Mouse (Mus musculus): Measurements from ENCODE around the gene Fntb. TPM values are rescaled to one million over a fixed set of nuclear protein-coding genes. Genes with fewer than 3 reads are reported as not detected.

The Fntb gene
- polyA plus RNA-seq, 1 experiment from 2014 or later, result 26.0 TPM

DNA sequence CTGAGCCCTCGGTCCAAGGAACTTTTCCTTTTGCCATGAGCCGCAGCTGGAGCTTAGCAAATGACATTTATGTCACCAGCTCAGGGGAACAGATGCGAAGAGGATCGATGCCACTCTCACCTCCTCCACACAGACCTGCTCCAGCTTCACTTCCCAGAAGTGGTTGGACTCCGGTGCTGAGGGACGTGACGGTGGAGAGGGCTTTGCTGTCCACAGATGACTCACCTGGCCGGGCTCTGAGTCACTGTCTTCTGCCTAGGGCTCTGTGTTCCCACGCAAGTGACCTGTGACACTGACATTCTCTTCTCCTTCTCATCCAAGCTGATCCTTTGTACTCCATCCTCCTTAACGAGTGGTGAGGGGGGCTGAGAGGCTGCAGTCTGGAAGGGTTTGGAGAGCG lies 98.3 kb downstream of the Fntb start:
- Histone ChIP-seq H3K4me2 (ENCODE audit: low read depth, low read length) (no peak overlapping the region), H3K9me3 (replicated peaks; ENCODE audit: control insufficient read depth, low read length) (no peaks in the 10 kb centered on the region), H3K9ac (ENCODE audit: low read length) (no peak overlapping the region), H3K36me3 (ENCODE audit: control insufficient read depth, insufficient read depth) (peaks cover 3% of the 10 kb centered on the region; the same call in 1 of the 2 replicates), H3K4me1 (ENCODE audit: control insufficient read depth, insufficient read depth, low read length) (peaks cover 9% of the 10 kb centered on the region; the same call in 1 of the 2 replicates), H3K27ac (ENCODE audit: low read length) (no peak overlapping the region), H3K4me3 (ENCODE audit: low read length) (no peak overlapping the region), H3K27me3 (ENCODE audit: control insufficient read depth, insufficient read depth, low read length) (no peaks in the 10 kb centered on the region)
- 79% methylated on average over 11 of the region's 11 CpGs for WGBS
- ATAC-seq (replicated peaks; ENCODE audit: extremely low read depth, insufficient read depth, low FRiP score), result no peak

- 71% methylated on average over 13 of the region's 13 CpGs for WGBS
- Histone ChIP-seq H3K36me3 (ENCODE audit: control insufficient read depth, insufficient read depth) (peaks cover 3% of the 10 kb centered on the region; the same call in 1 of the 2 replicates), H3K4me1 (ENCODE audit: control insufficient read depth, insufficient read depth, low read length) (peaks cover 11% of the 10 kb centered on the region; the same call in 1 of the 2 replicates), H3K4me2 (ENCODE audit: low read depth, low read length) (no peak overlapping the region), H3K9me3 (replicated peaks; ENCODE audit: control insufficient read depth, low read length) (no peaks in the 10 kb centered on the region), H3K27me3 (ENCODE audit: control insufficient read depth, insufficient read depth, low read length) (no peaks in the 10 kb centered on the region), H3K9ac (ENCODE audit: low read length) (no peak overlapping the region), H3K27ac (ENCODE audit: low read length) (no peak overlapping the region), H3K4me3 (ENCODE audit: low read length) (no peak overlapping the region)
- ATAC-seq (replicated peaks; ENCODE audit: extremely low read depth, insufficient read depth, low FRiP score), result no peak
Observed at GRCm38 (mm10) chr12:76865266-76865665, 99.9 kb downstream of the Fntb start.

GRCm38 (mm10) chr12:76867586-76868280 lies 102.3 kb downstream of the Fntb start:
- Histone ChIP-seq H3K9me3 (replicated peaks; ENCODE audit: control insufficient read depth, low read length) (no peaks in the 10 kb centered on the region), H3K27me3 (ENCODE audit: control insufficient read depth, insufficient read depth, low read length) (no peaks in the 10 kb centered on the region), H3K4me2 (ENCODE audit: low read depth, low read length) (no peak overlapping the region), H3K9ac (ENCODE audit: low read length) (no peak overlapping the region), H3K27ac (ENCODE audit: low read length) (no peak overlapping the region), H3K4me1 (ENCODE audit: control insufficient read depth, insufficient read depth, low read length) (peaks cover 12% of the 10 kb centered on the region), H3K36me3 (ENCODE audit: control insufficient read depth, insufficient read depth) (peaks cover under 1% of the 10 kb centered on the region; the same call in 1 of the 2 replicates), H3K4me3 (ENCODE audit: low read length) (no peak overlapping the region)
- no peak for ATAC-seq (replicated peaks; ENCODE audit: extremely low read depth, insufficient read depth, low FRiP score)
- 57% methylated on average over 10 of the region's 10 CpGs for WGBS

DNA sequence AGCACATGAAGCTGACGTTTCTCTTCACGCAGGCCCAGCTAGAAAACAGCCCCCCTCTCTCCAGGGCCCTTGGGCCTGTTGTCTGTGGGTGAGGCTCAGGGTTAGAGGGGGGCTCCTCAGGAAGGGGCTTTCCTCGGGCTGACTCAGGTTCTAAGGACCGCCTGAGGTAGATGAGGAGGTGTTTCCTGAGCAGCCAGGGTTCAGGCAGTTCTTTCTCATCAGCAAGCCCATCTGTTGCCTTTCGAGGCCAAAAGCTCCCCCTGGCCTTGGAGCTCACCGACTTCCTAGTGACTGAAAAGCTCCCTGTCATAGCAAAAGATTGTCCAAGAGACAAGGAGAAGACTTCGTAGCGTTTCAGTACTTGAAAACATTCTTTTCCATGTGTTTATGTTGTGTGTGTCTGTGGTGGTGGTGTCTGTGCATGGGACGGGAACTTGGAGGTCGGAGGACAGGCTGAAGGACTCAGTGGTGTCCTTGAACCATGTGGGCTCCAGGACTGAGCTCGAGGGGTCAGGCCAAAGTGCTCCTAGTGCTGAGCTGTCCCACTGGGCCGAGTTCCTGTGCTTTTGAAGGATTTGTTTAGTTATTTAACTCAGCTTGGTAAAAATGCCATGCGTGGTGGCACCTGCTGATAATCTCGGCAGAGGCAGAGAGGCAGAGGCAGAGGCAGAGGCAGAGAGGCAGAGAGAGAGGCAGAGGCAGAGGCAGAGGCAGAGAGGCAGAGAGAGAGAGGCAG lies 103.2 kb downstream of the Fntb start:
- H3K9ac ChIP-seq (ENCODE audit: low read length), result no peak overlapping the region
- ATAC-seq (replicated peaks; ENCODE audit: extremely low read depth, insufficient read depth, low FRiP score), result no peak
- H3K27ac ChIP-seq (ENCODE audit: low read length), result no peak overlapping the region
- H3K36me3 ChIP-seq (ENCODE audit: control insufficient read depth, insufficient read depth), result no peaks in the 10 kb centered on the region
- H3K4me2 ChIP-seq (ENCODE audit: low read depth, low read length), result no peak overlapping the region
- H3K4me3 ChIP-seq (ENCODE audit: low read length), result no peak overlapping the region
- no peaks in the 10 kb centered on the region for H3K27me3 ChIP-seq (ENCODE audit: control insufficient read depth, insufficient read depth, low read length)
- 71% methylated on average over 14 of the region's 14 CpGs for WGBS
- no peaks in the 10 kb centered on the region for H3K9me3 ChIP-seq (replicated peaks; ENCODE audit: control insufficient read depth, low read length)
- peaks cover 15% of the 10 kb centered on the region for H3K4me1 ChIP-seq (ENCODE audit: control insufficient read depth, insufficient read depth, low read length)

- H3K9ac ChIP-seq (ENCODE audit: low read length), result no peak overlapping the region
- H3K36me3 ChIP-seq (ENCODE audit: control insufficient read depth, insufficient read depth), result no peaks in the 10 kb centered on the region
- no peak overlapping the region for H3K27ac ChIP-seq (ENCODE audit: low read length)
- peaks cover 15% of the 10 kb centered on the region for H3K4me1 ChIP-seq (ENCODE audit: control insufficient read depth, insufficient read depth, low read length)
- no peaks in the 10 kb centered on the region for H3K27me3 ChIP-seq (ENCODE audit: control insufficient read depth, insufficient read depth, low read length)
- no peaks in the 10 kb centered on the region for H3K9me3 ChIP-seq (replicated peaks; ENCODE audit: control insufficient read depth, low read length)
- WGBS, result 69% methylated on average over 7 of the region's 7 CpGs
- H3K4me3 ChIP-seq (ENCODE audit: low read length), result no peak overlapping the region
- no peak overlapping the region for H3K4me2 ChIP-seq (ENCODE audit: low read depth, low read length)
- ATAC-seq (replicated peaks; ENCODE audit: extremely low read depth, insufficient read depth, low FRiP score), result no peak
Observed at GRCm38 (mm10) chr12:76869561-76869960, 104.2 kb downstream of the Fntb start.

- peak; percentile 49; the same call in 1 of the 2 replicates for ATAC-seq (replicated peaks; ENCODE audit: extremely low read depth, insufficient read depth, low FRiP score)
- Histone ChIP-seq H3K9ac (ENCODE audit: low read length) (no peak overlapping the region), H3K4me2 (ENCODE audit: low read depth, low read length) (no peak overlapping the region), H3K27ac (ENCODE audit: low read length) (no peak overlapping the region), H3K4me3 (ENCODE audit: low read length) (no peak overlapping the region), H3K36me3 (ENCODE audit: control insufficient read depth, insufficient read depth) (peaks cover 6% of the 10 kb centered on the region; the same call in 1 of the 2 replicates), H3K9me3 (replicated peaks; ENCODE audit: control insufficient read depth, low read length) (no peaks in the 10 kb centered on the region), H3K4me1 (ENCODE audit: control insufficient read depth, insufficient read depth, low read length) (peaks cover 6% of the 10 kb centered on the region; the same call in 1 of the 2 replicates), H3K27me3 (ENCODE audit: control insufficient read depth, insufficient read depth, low read length) (no peaks in the 10 kb centered on the region)
- 66% methylated on average over 7 of the region's 7 CpGs for WGBS
Observed at GRCm38 (mm10) chr12:76872767-76873316, 107.5 kb downstream of the Fntb start.

DNA sequence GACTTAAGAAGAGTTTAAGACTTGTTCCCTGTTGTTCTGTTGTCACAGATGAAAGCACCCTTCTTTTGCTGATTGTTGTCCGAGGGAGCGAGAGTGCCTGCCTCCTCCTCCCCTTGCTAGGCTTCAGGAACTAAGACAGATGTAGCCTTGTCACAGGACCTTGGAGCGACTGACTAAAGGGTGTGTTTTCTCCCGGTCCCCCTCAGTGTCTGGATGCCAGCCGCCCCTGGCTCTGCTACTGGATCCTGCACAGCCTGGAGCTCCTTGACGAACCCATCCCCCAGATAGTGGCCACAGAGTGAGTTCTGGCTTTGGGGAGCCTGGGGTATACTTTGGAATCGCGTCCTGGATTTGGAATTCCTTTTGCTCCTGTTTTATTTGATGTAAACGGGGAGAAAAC lies 109.4 kb downstream of the Fntb start:
- no peak overlapping the region for H3K9ac ChIP-seq (ENCODE audit: low read length)
- H3K4me1 ChIP-seq (ENCODE audit: control insufficient read depth, insufficient read depth, low read length), result peaks cover 6% of the 10 kb centered on the region; the same call in 1 of the 2 replicates
- no peak overlapping the region for H3K4me2 ChIP-seq (ENCODE audit: low read depth, low read length)
- H3K27ac ChIP-seq (ENCODE audit: low read length), result no peak overlapping the region
- 57% methylated on average over 9 of the region's 9 CpGs for WGBS
- H3K4me3 ChIP-seq (ENCODE audit: low read length), result no peak overlapping the region
- no peaks in the 10 kb centered on the region for H3K9me3 ChIP-seq (replicated peaks; ENCODE audit: control insufficient read depth, low read length)
- no peaks in the 10 kb centered on the region for H3K27me3 ChIP-seq (ENCODE audit: control insufficient read depth, insufficient read depth, low read length)
- H3K36me3 ChIP-seq (ENCODE audit: control insufficient read depth, insufficient read depth), result peaks cover 8% of the 10 kb centered on the region
- ATAC-seq (replicated peaks; ENCODE audit: extremely low read depth, insufficient read depth, low FRiP score), result no peak

DNA sequence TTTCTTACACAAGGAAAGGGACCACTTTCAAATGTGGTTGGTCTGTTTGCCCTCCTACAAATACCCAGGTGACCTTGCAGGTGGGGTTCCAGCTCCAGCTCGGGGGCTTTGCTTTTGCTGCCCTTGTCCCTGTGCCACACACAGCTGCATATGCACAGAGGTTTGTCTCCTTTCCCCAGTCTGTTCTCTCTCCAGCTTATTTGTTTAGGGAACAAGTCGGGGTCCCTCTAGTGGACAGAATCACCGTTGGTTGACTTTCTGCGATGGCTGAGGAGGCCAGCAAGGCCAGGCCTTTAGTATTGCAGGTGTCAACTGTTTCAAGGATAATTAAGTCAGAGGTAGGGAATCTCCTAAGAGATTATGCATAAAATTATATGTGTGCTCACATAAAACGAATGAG lies 113.9 kb downstream of the Fntb start:
- H3K27ac ChIP-seq (ENCODE audit: low read length), result no peak overlapping the region
- peaks cover 8% of the 10 kb centered on the region for H3K36me3 ChIP-seq (ENCODE audit: control insufficient read depth, insufficient read depth)
- 6% methylated on average over 5 of the region's 5 CpGs for WGBS
- H3K4me3 ChIP-seq (ENCODE audit: low read length), result no peak overlapping the region
- no peaks in the 10 kb centered on the region for H3K27me3 ChIP-seq (ENCODE audit: control insufficient read depth, insufficient read depth, low read length)
- H3K9ac ChIP-seq (ENCODE audit: low read length), result no peak overlapping the region
- peaks cover 12% of the 10 kb centered on the region for H3K4me1 ChIP-seq (ENCODE audit: control insufficient read depth, insufficient read depth, low read length)
- ATAC-seq (replicated peaks; ENCODE audit: extremely low read depth, insufficient read depth, low FRiP score), result no peak
- no peaks in the 10 kb centered on the region for H3K9me3 ChIP-seq (replicated peaks; ENCODE audit: control insufficient read depth, low read length)
- no peak overlapping the region for H3K4me2 ChIP-seq (ENCODE audit: low read depth, low read length)

DNA sequence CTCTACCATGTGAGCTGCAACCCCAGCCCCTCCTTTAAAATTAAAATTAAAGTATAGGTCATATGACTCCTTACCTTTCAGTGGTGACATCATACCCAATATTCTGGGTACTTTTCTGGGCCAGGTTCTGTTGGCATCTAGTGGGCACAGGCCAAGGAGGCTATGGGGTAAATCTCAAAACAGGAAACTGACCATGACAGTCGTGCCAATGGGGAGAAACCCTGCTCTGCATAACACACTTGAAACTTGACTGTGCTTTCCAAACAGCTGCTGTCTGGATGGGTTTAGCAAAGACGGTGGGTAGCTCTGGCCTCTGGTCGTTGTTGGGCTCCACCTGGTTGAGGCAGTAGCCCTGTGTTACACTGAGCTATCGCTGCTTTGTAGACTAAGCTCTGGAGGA lies 114.7 kb downstream of the Fntb start:
- H3K4me1 ChIP-seq (ENCODE audit: control insufficient read depth, insufficient read depth, low read length), result peaks cover 12% of the 10 kb centered on the region
- no peak overlapping the region for H3K9ac ChIP-seq (ENCODE audit: low read length)
- H3K4me3 ChIP-seq (ENCODE audit: low read length), result no peak overlapping the region
- ATAC-seq (replicated peaks; ENCODE audit: extremely low read depth, insufficient read depth, low FRiP score), result no peak
- no peak overlapping the region for H3K4me2 ChIP-seq (ENCODE audit: low read depth, low read length)
- no peaks in the 10 kb centered on the region for H3K9me3 ChIP-seq (replicated peaks; ENCODE audit: control insufficient read depth, low read length)
- no peaks in the 10 kb centered on the region for H3K27me3 ChIP-seq (ENCODE audit: control insufficient read depth, insufficient read depth, low read length)
- peaks cover 8% of the 10 kb centered on the region for H3K36me3 ChIP-seq (ENCODE audit: control insufficient read depth, insufficient read depth)
- no peak overlapping the region for H3K27ac ChIP-seq (ENCODE audit: low read length)
- 77% methylated on average over 4 of the region's 4 CpGs for WGBS

Measured in heart, embryonic 16.5 days (tissue).